Mouse (Mus musculus) lung, adult 2 months (tissue): Measurements from ENCODE around the gene Shisal2b. TPM values are rescaled to one million over a fixed set of nuclear protein-coding genes. Genes with fewer than 3 reads are reported as not detected.
A peak's percentile ranks its signal among the peaks of the same experiment; 100 is the strongest.

Experiments used
- DNase-seq: peaks from one replicate; pipeline ENCODE4 v3.0.0; 2022
- H3K4me1 ChIP-seq: fragments of 200-500 bp; 2 replicates; pipeline ENCODE4 v1.6.1; 2011; ENCODE audit warnings: low read length; ENCODE audit not compliant: control insufficient read depth, insufficient read depth
- H3K4me3 ChIP-seq: fragments of 200-500 bp; replicated peaks from 2 replicates; pipeline ENCODE3; 2011; ENCODE audit warnings: low read depth, mild to moderate bottlenecking, control low read depth, low read length; ENCODE audit errors: extremely low read depth
- CTCF ChIP-seq: fragments of 200-500 bp; IDR thresholded peaks from 2 replicates; pipeline ENCODE4 v1.5.1; 2011; ENCODE audit warnings: mild to moderate bottlenecking, low read length, control low read depth; ENCODE audit not compliant: insufficient read depth
- POLR2A ChIP-seq: fragments of 200-500 bp; IDR thresholded peaks from 2 replicates; pipeline ENCODE4 v1.6.1; 2011; ENCODE audit warnings: low read depth, mild to moderate bottlenecking, control low read depth, low read length, borderline replicate concordance; ENCODE audit errors: extremely low read depth
- WGBS: fragments of 180-500 bp; shearing (Covaris S2); methylation state at CpG from one replicate; pipeline ENCODE4 v1.1.7; 2018; 5-methylcytosine and 5-hydroxymethylcytosine counted together
- polyA plus RNA-seq: library from polyadenylated mRNA; depleted of rRNA; stranded (reverse); fragments of >200 nt; gene quantifications from 2 replicates; pipeline ENCODE4 v1.2.3, GENCODE M21; 2012; rRNA removed

Shisal2b gene
- polyA plus RNA-seq, 1 experiment, result not detected

GRCm38 (mm10) chr13:104817696-104818095 is 46.0 kb downstream of the Shisal2b start:
- WGBS, result 47% methylated on average over 12 of the region's 12 CpGs
- Histone ChIP-seq H3K4me3 (no peak overlapping the region), H3K4me1 (0 out of 2 replicates have a peak, but pooled peaks cover 2% of the 10 kb centered on the region)
- TF ChIP-seq CTCF, result no peak
- DNase-seq, result no peak

GRCm38 (mm10) chr13:104816635-104817571 is 46.8 kb downstream of the Shisal2b start, which contains the start of gene Cwc27:
Gene Cwc27 (minus strand): TSS chr13:104817142.
- peak; percentile 51; the same call in 1 of the 2 replicates for TF ChIP-seq POLR2A
- TF ChIP-seq CTCF, result 0 out of 2 replicates have a peak, but pooled peaks have one; percentile 7
- H3K4me1 ChIP-seq, result 0 out of 2 replicates have a peak, but pooled peaks cover 2% of the 10 kb centered on the region
- peak within 1 kb of the TSS; percentile 97 for H3K4me3 ChIP-seq
- under 1% methylated on average over 50 of the region's 50 CpGs for WGBS
- DNase-seq, result peak; percentile 87

GRCm38 (mm10) chr13:104816270-104816634 is 47.4 kb downstream of the Shisal2b start:
- DNase-seq, result no peak
- H3K4me3 ChIP-seq, result peak overlapping the region; percentile 97

GRCm38 (mm10) chr13:104805681-104806080 is 58.0 kb downstream of the Shisal2b start:
- no peak overlapping the region for H3K4me3 ChIP-seq
- no peak for DNase-seq
- no peaks in the 10 kb centered on the region for H3K4me1 ChIP-seq
- 48% methylated on average over 3 of the region's 3 CpGs for WGBS
- TF ChIP-seq POLR2A, result no peak
- TF ChIP-seq CTCF, result 0 out of 2 replicates have a peak, but pooled peaks have one; percentile 0

More at GRCm38 (mm10) chr13:104816270-104816634, 47.4 kb downstream of the Shisal2b start:
- TF ChIP-seq CTCF, result no peak
- no peak for TF ChIP-seq POLR2A
- 0 out of 2 replicates have a peak, but pooled peaks cover 2% of the 10 kb centered on the region for H3K4me1 ChIP-seq
- WGBS, result 5% methylated on average over 8 of the region's 8 CpGs

GRCm38 (mm10) chr13:104799566-104800182 is 64.0 kb downstream of the Shisal2b start:
- WGBS, result 83% methylated on average over 7 of the region's 7 CpGs
- TF ChIP-seq POLR2A, result no peak
- TF ChIP-seq CTCF, result no peak
- no peaks in the 10 kb centered on the region; the same call in 1 of the 2 replicates for H3K4me1 ChIP-seq
- DNase-seq, result no peak
- H3K4me3 ChIP-seq, result no peak overlapping the region

- Histone ChIP-seq H3K4me1 (no peaks in the 10 kb centered on the region; the same call in 1 of the 2 replicates), H3K4me3 (no peak overlapping the region)
- no peak for DNase-seq
- TF ChIP-seq POLR2A (no peak), CTCF (no peak)
- WGBS, result 93% methylated on average over 8 of the region's 8 CpGs
Measured at GRCm38 (mm10) chr13:104799067-104799466, 64.6 kb downstream of the Shisal2b start.

Other genes starting within 250 kb of the Shisal2b start
- gene Srek1ip1, start 71.4 kb downstream of the Shisal2b start, polyA plus RNA-seq, result 3.3 and 5.5 TPM in 2 replicates
- 1.6 and 2.4 TPM in 2 replicates for gene Cwc27, start 46.8 kb downstream of the Shisal2b start, polyA plus RNA-seq
- gene Rgs7bp, start 191.0 kb upstream of the Shisal2b start, polyA plus RNA-seq, result 0.59 and 0.75 TPM in 2 replicates
- not detected in 2 replicates for gene 4933425L06Rik, start 218.2 kb upstream of the Shisal2b start, polyA plus RNA-seq